Mouse (Mus musculus): Measurements from ENCODE around the gene Capza2. TPM values are rescaled to one million over a fixed set of nuclear protein-coding genes. Genes with fewer than 3 reads are reported as not detected.

Capza2 gene
- total and polyA plus RNA-seq, 3 experiments = 67.8 to 251 (median 84.7) TPM

- Histone ChIP-seq H3K27me3 (ENCODE audit: control insufficient read depth in 1 of 2, insufficient read depth in 2 of 2, low read length in 2 of 2) (no peaks in the 10 kb centered on the region), H3K9ac (ENCODE audit: control insufficient read depth, low read depth, low read length, poor library complexity, severe bottlenecking) (no peak overlapping the region), H3K4me3 (ENCODE audit: control insufficient read depth in 1 of 2, insufficient read depth in 1 of 2, low read depth in 2 of 2, low read length in 2 of 2) (no peak overlapping the region), H3K36me3 (ENCODE audit: control insufficient read depth in 1 of 2, insufficient read depth in 2 of 2, low read length in 2 of 2) (peaks cover 5 to 27% of the 10 kb centered on the region in 2 experiments), H3K27ac (ENCODE audit: control insufficient read depth, low read depth, low read length) (no peak overlapping the region), H3K79me2 (ENCODE audit: control insufficient read depth, insufficient read depth, low read length, poor library complexity) (no peaks in the 10 kb centered on the region; the same call in 1 of the 2 replicates), H3K9me3 (replicated peaks; ENCODE audit: insufficient read depth, low read length) (no peaks in the 10 kb centered on the region), H3K4me1 (ENCODE audit: control insufficient read depth in 1 of 2, insufficient read depth in 2 of 2, low read length in 2 of 2) (no peaks in the 10 kb centered on the region)
- TF ChIP-seq TAL1 (IDR thresholded peaks at IDR 0.05; ENCODE audit: low read length) = no peak
- no peak for TF ChIP-seq GATA1 (IDR thresholded peaks at IDR 0.05; ENCODE audit: low read depth, low read length)
- TF ChIP-seq SMC3 (IDR thresholded peaks at IDR 0.05; ENCODE audit: low read depth, low read length) = no peak
- TF ChIP-seq USF1 (IDR thresholded peaks at IDR 0.05; ENCODE audit: low read depth, low read length) = no peak
- no peak for TF ChIP-seq KAT2A (conservative IDR thresholded peaks at IDR 0.05; ENCODE audit: low read depth, low read length)
- no peak for TF ChIP-seq ZC3H11A (IDR thresholded peaks at IDR 0.05; ENCODE audit: low read depth, low read length)
- DNase-seq (ENCODE audit: low read depth, low spot score) = no peak
These were observed 31.8 kb downstream of the Capza2 start for GRCm38 (mm10) chr6:17667813-17668212.

- Histone ChIP-seq H3K27ac (ENCODE audit: control insufficient read depth, low read depth, low read length) (no peak overlapping the region), H3K9ac (ENCODE audit: control insufficient read depth, low read depth, low read length, poor library complexity, severe bottlenecking) (no peak overlapping the region), H3K79me2 (ENCODE audit: control insufficient read depth, insufficient read depth, low read length, poor library complexity) (no peaks in the 10 kb centered on the region; the same call in 1 of the 2 replicates), H3K4me3 (ENCODE audit: control insufficient read depth in 1 of 2, insufficient read depth in 1 of 2, low read depth in 2 of 2, low read length in 2 of 2) (no peak overlapping the region), H3K9me3 (replicated peaks; ENCODE audit: insufficient read depth, low read length) (no peaks in the 10 kb centered on the region), H3K36me3 (ENCODE audit: control insufficient read depth in 1 of 2, insufficient read depth in 2 of 2, low read length in 2 of 2) (peaks cover 5 to 27% of the 10 kb centered on the region in 2 experiments), H3K4me1 (ENCODE audit: control insufficient read depth in 1 of 2, insufficient read depth in 2 of 2, low read length in 2 of 2) (no peaks in the 10 kb centered on the region), H3K27me3 (ENCODE audit: control insufficient read depth in 1 of 2, insufficient read depth in 2 of 2, low read length in 2 of 2) (no peaks in the 10 kb centered on the region)
- DNase-seq (ENCODE audit: low read depth, low spot score) = no peak
- TF ChIP-seq KAT2A (conservative IDR thresholded peaks at IDR 0.05; ENCODE audit: low read depth, low read length) (no peak), MYC (IDR thresholded peaks at IDR 0.05; ENCODE audit: low read depth, low read length) (no peak), USF2 (IDR thresholded peaks at IDR 0.05; ENCODE audit: borderline replicate concordance in 1 of 2, insufficient read depth in 1 of 2, low read depth in 1 of 2, low read length in 2 of 2) (no peak), MYB (IDR thresholded peaks at IDR 0.05; ENCODE audit: low read depth, low read length) (no peak), BHLHE40 (IDR thresholded peaks at IDR 0.05; ENCODE audit: borderline replicate concordance, low read depth, low read length) (no peak), MXI1 (IDR thresholded peaks at IDR 0.05; ENCODE audit: low read depth, low read length) (no peak), POLR2AphosphoS2 (IDR thresholded peaks at IDR 0.05; ENCODE audit: low read length) (no peak), SIN3A (IDR thresholded peaks at IDR 0.05; ENCODE audit: low read length) (no peak), MEF2A (IDR thresholded peaks at IDR 0.05; ENCODE audit: extremely low read depth, insufficient replicate concordance, low read depth, low read length, poor library complexity, severe bottlenecking) (no peak), ZNF384 (IDR thresholded peaks at IDR 0.05; ENCODE audit: low read depth, low read length) (no peak), SMC3 (IDR thresholded peaks at IDR 0.05; ENCODE audit: low read depth, low read length) (no peak), ZMIZ1 (IDR thresholded peaks at IDR 0.05; ENCODE audit: low read depth, low read length) (no peak), NELFE (IDR thresholded peaks at IDR 0.05; ENCODE audit: low read depth, low read length) (no peak), CHD2 (IDR thresholded peaks at IDR 0.05; ENCODE audit: low read length) (no peak), UBTF (IDR thresholded peaks at IDR 0.05; ENCODE audit: borderline replicate concordance, insufficient read depth, low read depth, low read length) (no peak), RCOR1 (IDR thresholded peaks at IDR 0.05; ENCODE audit: low read depth, low read length) (no peak), TAL1 (IDR thresholded peaks at IDR 0.05; ENCODE audit: low read length) (no peak)
These were observed 32.3 kb downstream of the Capza2 start for GRCm38 (mm10) chr6:17668334-17668733.
